Mouse (Mus musculus): Measurements from ENCODE around the gene Slc39a9. TPM values are rescaled to one million over a fixed set of nuclear protein-coding genes. Genes with fewer than 3 reads are reported as not detected.

The Slc39a9 gene
- 27.7 and 31.5 TPM in 2 replicates for polyA plus RNA-seq (2014; fragmentation: Nextera tagmentation; extraction: Ambion mirVana)

- peak within 1 kb of the TSS; percentile 71 for H3K27ac ChIP-seq (ENCODE audit: low read depth, low read length)
- ATAC-seq (ENCODE audit: low read depth), result peak; percentile 98
- no peaks in the 10 kb centered on the region for H3K27me3 ChIP-seq (ENCODE audit: control insufficient read depth, insufficient read depth, low read length)
- peak within 1 kb of the TSS; percentile 57 for H3K4me3 ChIP-seq (ENCODE audit: low read depth, low read length)
- H3K36me3 ChIP-seq (ENCODE audit: control insufficient read depth, insufficient read depth, low read length), result peaks cover 15% of the 10 kb centered on the region
- H3K4me1 ChIP-seq (ENCODE audit: control insufficient read depth, insufficient read depth, low read length), result peaks cover 26% of the 10 kb centered on the region
- WGBS, result 0% methylated on average over 50 of the region's 50 CpGs
- peak within 1 kb of the TSS; percentile 74 for H3K9ac ChIP-seq (replicated peaks; ENCODE audit: low read depth, low read length)
- H3K9me3 ChIP-seq (ENCODE audit: control insufficient read depth, low read length), result no peaks in the 10 kb centered on the region
- peak within 1 kb of the TSS; percentile 91 for H3K4me2 ChIP-seq (ENCODE audit: low read depth, low read length)
These were observed at the start of gene Slc39a9, which contains the start of gene Erh for GRCm38 (mm10) chr12:80643693-80644505. Gene Slc39a9 (plus strand): TSS chr12:80643883. Gene Erh (minus strand): TSS chr12:80644341.

GRCm38 (mm10) chr12:80594141-80594540 is 49.5 kb upstream of the Slc39a9 start:
- 0 out of 2 replicates have a peak, but pooled peaks cover 15% of the 10 kb centered on the region for H3K36me3 ChIP-seq (ENCODE audit: control insufficient read depth, insufficient read depth, low read length)
- H3K4me1 ChIP-seq (ENCODE audit: control insufficient read depth, insufficient read depth, low read length), result no peaks in the 10 kb centered on the region
- no peak overlapping the region for H3K27ac ChIP-seq (ENCODE audit: low read depth, low read length)
- H3K9me3 ChIP-seq (ENCODE audit: control insufficient read depth, low read length), result no peaks in the 10 kb centered on the region
- no peak overlapping the region for H3K4me3 ChIP-seq (ENCODE audit: low read depth, low read length)
- no peak for ATAC-seq (ENCODE audit: low read depth)
- WGBS, result 93% methylated on average over 4 of the region's 4 CpGs
- no peak overlapping the region for H3K4me2 ChIP-seq (ENCODE audit: low read depth, low read length)
- no peaks in the 10 kb centered on the region for H3K27me3 ChIP-seq (ENCODE audit: control insufficient read depth, insufficient read depth, low read length)
- no peak overlapping the region for H3K9ac ChIP-seq (replicated peaks; ENCODE audit: low read depth, low read length)

GRCm38 (mm10) chr12:80594781-80595180 is 48.9 kb upstream of the Slc39a9 start:
- no peak overlapping the region for H3K9ac ChIP-seq (replicated peaks; ENCODE audit: low read depth, low read length)
- H3K4me2 ChIP-seq (ENCODE audit: low read depth, low read length), result no peak overlapping the region
- no peak for ATAC-seq (ENCODE audit: low read depth)
- 89% methylated on average over 4 of the region's 4 CpGs for WGBS
- H3K4me1 ChIP-seq (ENCODE audit: control insufficient read depth, insufficient read depth, low read length), result no peaks in the 10 kb centered on the region
- no peak overlapping the region for H3K4me3 ChIP-seq (ENCODE audit: low read depth, low read length)
- H3K36me3 ChIP-seq (ENCODE audit: control insufficient read depth, insufficient read depth, low read length), result 0 out of 2 replicates have a peak, but pooled peaks cover 15% of the 10 kb centered on the region
- H3K27me3 ChIP-seq (ENCODE audit: control insufficient read depth, insufficient read depth, low read length), result no peaks in the 10 kb centered on the region
- H3K9me3 ChIP-seq (ENCODE audit: control insufficient read depth, low read length), result no peaks in the 10 kb centered on the region
- H3K27ac ChIP-seq (ENCODE audit: low read depth, low read length), result no peak overlapping the region

- Histone ChIP-seq H3K9me3 (ENCODE audit: control insufficient read depth, low read length) (no peaks in the 10 kb centered on the region), H3K27ac (ENCODE audit: low read depth, low read length) (no peak overlapping the region), H3K27me3 (ENCODE audit: control insufficient read depth, insufficient read depth, low read length) (no peaks in the 10 kb centered on the region), H3K4me1 (ENCODE audit: control insufficient read depth, insufficient read depth, low read length) (no peaks in the 10 kb centered on the region), H3K9ac (replicated peaks; ENCODE audit: low read depth, low read length) (no peak overlapping the region), H3K4me3 (ENCODE audit: low read depth, low read length) (no peak overlapping the region), H3K4me2 (ENCODE audit: low read depth, low read length) (no peak overlapping the region), H3K36me3 (ENCODE audit: control insufficient read depth, insufficient read depth, low read length) (0 out of 2 replicates have a peak, but pooled peaks cover 14% of the 10 kb centered on the region)
- no peak for ATAC-seq (ENCODE audit: low read depth)
- 94% methylated on average over 4 of the region's 4 CpGs for WGBS
These were observed 48.1 kb upstream of the Slc39a9 start for GRCm38 (mm10) chr12:80595566-80595965.

GRCm38 (mm10) chr12:80595968-80596367 is 47.7 kb upstream of the Slc39a9 start:
- Histone ChIP-seq H3K9ac (replicated peaks; ENCODE audit: low read depth, low read length) (no peak overlapping the region), H3K27me3 (ENCODE audit: control insufficient read depth, insufficient read depth, low read length) (no peaks in the 10 kb centered on the region), H3K9me3 (ENCODE audit: control insufficient read depth, low read length) (no peaks in the 10 kb centered on the region), H3K36me3 (ENCODE audit: control insufficient read depth, insufficient read depth, low read length) (0 out of 2 replicates have a peak, but pooled peaks cover 12% of the 10 kb centered on the region), H3K4me1 (ENCODE audit: control insufficient read depth, insufficient read depth, low read length) (no peaks in the 10 kb centered on the region), H3K4me2 (ENCODE audit: low read depth, low read length) (no peak overlapping the region), H3K27ac (ENCODE audit: low read depth, low read length) (no peak overlapping the region), H3K4me3 (ENCODE audit: low read depth, low read length) (no peak overlapping the region)
- WGBS, result 88% methylated on average over 4 of the region's 4 CpGs
- no peak for ATAC-seq (ENCODE audit: low read depth)

GRCm38 (mm10) chr12:80598236-80598635 is 45.4 kb upstream of the Slc39a9 start:
- WGBS, result 22% methylated on average over 7 of the region's 7 CpGs
- Histone ChIP-seq H3K4me1 (ENCODE audit: control insufficient read depth, insufficient read depth, low read length) (no peaks in the 10 kb centered on the region), H3K27ac (ENCODE audit: low read depth, low read length) (no peak overlapping the region), H3K4me3 (ENCODE audit: low read depth, low read length) (no peak overlapping the region), H3K27me3 (ENCODE audit: control insufficient read depth, insufficient read depth, low read length) (no peaks in the 10 kb centered on the region; the same call in 1 of the 2 replicates), H3K9me3 (ENCODE audit: control insufficient read depth, low read length) (no peaks in the 10 kb centered on the region), H3K4me2 (ENCODE audit: low read depth, low read length) (no peak overlapping the region), H3K36me3 (ENCODE audit: control insufficient read depth, insufficient read depth, low read length) (peaks cover 13% of the 10 kb centered on the region; the same call in 1 of the 2 replicates), H3K9ac (replicated peaks; ENCODE audit: low read depth, low read length) (no peak overlapping the region)
- ATAC-seq (ENCODE audit: low read depth), result no peak

- Histone ChIP-seq H3K27ac (ENCODE audit: low read depth, low read length) (no peak overlapping the region), H3K9ac (replicated peaks; ENCODE audit: low read depth, low read length) (no peak overlapping the region), H3K9me3 (ENCODE audit: control insufficient read depth, low read length) (no peaks in the 10 kb centered on the region), H3K36me3 (ENCODE audit: control insufficient read depth, insufficient read depth, low read length) (peaks cover 12% of the 10 kb centered on the region; the same call in 1 of the 2 replicates), H3K4me2 (ENCODE audit: low read depth, low read length) (no peak overlapping the region), H3K4me1 (ENCODE audit: control insufficient read depth, insufficient read depth, low read length) (no peaks in the 10 kb centered on the region), H3K27me3 (ENCODE audit: control insufficient read depth, insufficient read depth, low read length) (no peaks in the 10 kb centered on the region; the same call in 1 of the 2 replicates), H3K4me3 (ENCODE audit: low read depth, low read length) (no peak overlapping the region)
- 37% methylated on average over 6 of the region's 6 CpGs for WGBS
- peak; percentile 84; the same call in 1 of the 2 replicates for ATAC-seq (ENCODE audit: low read depth)
These were observed 44.9 kb upstream of the Slc39a9 start for GRCm38 (mm10) chr12:80598756-80599155.

- Histone ChIP-seq H3K27me3 (ENCODE audit: control insufficient read depth, insufficient read depth, low read length) (no peaks in the 10 kb centered on the region; the same call in 1 of the 2 replicates), H3K36me3 (ENCODE audit: control insufficient read depth, insufficient read depth, low read length) (peaks cover 9% of the 10 kb centered on the region; the same call in 1 of the 2 replicates), H3K4me3 (ENCODE audit: low read depth, low read length) (no peak overlapping the region), H3K4me1 (ENCODE audit: control insufficient read depth, insufficient read depth, low read length) (no peaks in the 10 kb centered on the region), H3K9me3 (ENCODE audit: control insufficient read depth, low read length) (no peaks in the 10 kb centered on the region), H3K4me2 (ENCODE audit: low read depth, low read length) (no peak overlapping the region), H3K27ac (ENCODE audit: low read depth, low read length) (no peak overlapping the region), H3K9ac (replicated peaks; ENCODE audit: low read depth, low read length) (no peak overlapping the region)
- ATAC-seq (ENCODE audit: low read depth), result no peak
- 84% methylated on average over 9 of the region's 9 CpGs for WGBS
These were observed 42.0 kb upstream of the Slc39a9 start for GRCm38 (mm10) chr12:80601597-80602269.

Measured in neural tube, embryonic 14.5 days (tissue).